Mouse (Mus musculus): ENCODE data around the gene Lbr.

DNA sequence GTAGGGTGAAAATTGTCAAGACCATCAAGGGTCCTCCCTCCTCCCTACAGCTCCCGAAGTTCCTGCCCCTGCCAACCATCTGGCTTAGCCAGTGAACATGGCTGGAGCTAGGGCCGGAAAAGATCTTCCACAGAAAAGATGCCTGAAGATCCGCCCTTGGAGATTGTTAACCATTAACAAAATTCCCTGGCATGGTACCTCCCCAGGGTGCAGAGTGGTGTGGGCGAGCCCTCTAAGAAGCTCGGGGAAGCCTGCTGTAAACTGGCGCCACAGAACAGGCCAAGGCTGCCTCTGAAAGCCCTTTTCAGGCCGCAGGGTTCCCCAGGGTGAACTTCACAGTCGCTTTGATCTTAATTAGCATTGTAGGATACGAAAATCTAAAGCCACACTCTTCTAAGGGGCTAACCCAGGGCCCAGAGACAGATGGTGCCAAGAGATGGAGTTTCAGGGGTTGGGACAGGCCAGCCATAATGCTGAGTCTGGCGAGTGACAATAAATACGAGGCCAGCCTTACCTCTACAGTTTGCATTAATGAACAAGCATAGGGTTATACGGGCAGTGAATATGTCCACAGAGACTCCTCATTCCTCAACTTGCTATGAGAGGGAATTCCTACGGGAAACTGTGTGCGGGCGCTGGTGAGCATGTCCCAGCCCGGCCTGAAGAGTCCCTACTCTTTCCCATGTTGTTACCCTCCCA, 20.0 kb upstream of the Lbr start:
- no peak for TF ChIP-seq POLR2A (IDR thresholded peaks at IDR 0.05; ENCODE audit: control insufficient read depth, extremely low read depth, insufficient read depth, low read length, poor library complexity)
- TF ChIP-seq CTCF (IDR thresholded peaks at IDR 0.05; ENCODE audit: borderline replicate concordance, control insufficient read depth, extremely low read depth, insufficient read depth, low read length, poor library complexity) = no peak
